Mouse (Mus musculus) heart, embryonic 14.5 days (tissue): ENCODE results near the gene Rgl1. TPM values are rescaled to one million over a fixed set of nuclear protein-coding genes. Genes with fewer than 3 reads are reported as not detected.

Experiments used
- ATAC-seq: fragments of 200-750 bp; cut with Nextera tagmentation; 2 replicates; pipeline ENCODE4 v1.8.0; 2017; ENCODE audit warnings: low read depth, moderate TSS enrichment; ENCODE audit not compliant: insufficient number of reproducible peaks, insufficient read depth, low FRiP score
- H3K27ac ChIP-seq, 2 experiments: fragments of 200-500 bp in 1 of 2; fragments of 300-500 bp in 1 of 2; sonication (generic) in 1 of 2; replicated peaks in 1 of 2; 2 replicates each; pipeline ENCODE4 v1.5.1; 2012 to 2014; ENCODE audit warnings: low read depth in 2 of 2, low read length in 2 of 2, control low read depth in 1 of 2, mild to moderate bottlenecking in 1 of 2, mixed read lengths in 1 of 2; ENCODE audit not compliant: control insufficient read depth in 1 of 2, insufficient read depth in 1 of 2
- H3K27me3 ChIP-seq: fragments of 300-500 bp; sonication (generic); 2 replicates; pipeline ENCODE4 v1.6.1; 2014; ENCODE audit warnings: mild to moderate bottlenecking, low read length, control low read depth; ENCODE audit not compliant: control insufficient read depth, insufficient read depth
- H3K36me3 ChIP-seq: fragments of 300-500 bp; sonication (generic); 2 replicates; pipeline ENCODE4 v1.6.1; 2014; ENCODE audit warnings: mild to moderate bottlenecking, control low read depth, low read length, mixed read lengths; ENCODE audit not compliant: control insufficient read depth, insufficient read depth
- H3K4me1 ChIP-seq, 2 experiments: fragments of 200-500 bp in 1 of 2; fragments of 300-500 bp in 1 of 2; sonication (generic) in 1 of 2; 2 replicates each; pipeline ENCODE4 v1.6.1; 2012 to 2014; ENCODE audit warnings: low read length in 2 of 2, control low read depth in 1 of 2, mixed read lengths in 1 of 2; ENCODE audit not compliant: control insufficient read depth in 2 of 2, insufficient read depth in 2 of 2
- H3K4me2 ChIP-seq: fragments of 300-500 bp; sonication (generic); 2 replicates; pipeline ENCODE4 v1.6.1; 2014; ENCODE audit warnings: mild to moderate bottlenecking, low read length
- H3K4me3 ChIP-seq, 2 experiments: fragments of 200-500 bp in 1 of 2; fragments of 300-500 bp in 1 of 2; sonication (generic) in 1 of 2; 2 replicates each; pipeline ENCODE4 v1.5.1; 2012 to 2014; ENCODE audit warnings: low read length in 2 of 2, mild to moderate bottlenecking in 2 of 2, control low read depth in 1 of 2, low read depth in 1 of 2, moderate library complexity in 1 of 2; ENCODE audit not compliant: control insufficient read depth in 1 of 2, insufficient read depth in 1 of 2
- H3K9ac ChIP-seq: fragments of 300-500 bp; sonication (generic); 2 replicates; pipeline ENCODE4 v1.6.1; 2014; ENCODE audit warnings: mild to moderate bottlenecking, low read length
- H3K9me3 ChIP-seq: fragments of 300-500 bp; sonication (generic); 2 replicates; pipeline ENCODE4 v1.6.1; 2016; ENCODE audit warnings: low read length, control low read depth; ENCODE audit not compliant: control insufficient read depth
- WGBS: fragments of 180-500 bp; shearing (Covaris S2); extraction: QIAGEN DNeasy Blood & Tissue Kit; methylation state at CpG from one replicate; pipeline ENCODE4 v1.1.7; 2014; 5-methylcytosine and 5-hydroxymethylcytosine counted together
- polyA plus RNA-seq: library from polyadenylated mRNA; unstranded; fragments of >200 nt; fragmentation: Nextera tagmentation; extraction: Ambion mirVana; gene quantifications from 2 replicates; pipeline ENCODE4 v1.2.1, GENCODE M21; 2014

Rgl1 gene
- polyA plus RNA-seq, 1 experiment from 2014 or later = 72.0 TPM

- Histone ChIP-seq H3K27ac (no peak overlapping the region), H3K4me2 (no peak overlapping the region), H3K9me3 (no peaks in the 10 kb centered on the region), H3K4me1 (peaks cover 22 to 48% of the 10 kb centered on the region in 2 experiments), H3K4me3 (no peak overlapping the region), H3K27me3 (no peaks in the 10 kb centered on the region), H3K36me3 (peaks cover 33% of the 10 kb centered on the region), H3K9ac (no peak overlapping the region)
- ATAC-seq = no peak
- WGBS = 78% methylated on average over 9 of the region's 9 CpGs
Measured at GRCm38 (mm10) chr1:152570681-152571080, 195.5 kb downstream of the Rgl1 start.

DNA sequence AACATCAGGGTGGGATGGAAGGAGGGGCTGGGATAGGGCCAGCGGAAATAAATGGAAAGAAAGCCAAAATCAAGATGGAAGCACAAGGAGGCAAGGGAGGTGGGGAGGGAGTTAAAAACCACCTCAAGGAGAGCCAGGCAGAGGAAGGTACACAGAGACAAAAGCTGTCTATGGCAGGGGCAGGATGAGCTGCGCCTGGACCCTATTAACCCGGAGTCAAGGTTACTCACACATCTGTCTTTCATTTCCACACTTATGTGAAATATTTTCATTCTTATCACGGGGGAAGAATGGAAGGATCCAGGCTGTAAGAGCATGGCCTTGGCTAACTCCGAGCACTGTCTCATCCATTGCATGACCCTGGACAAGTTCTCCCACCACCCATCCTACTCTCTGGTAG lies 202.9 kb downstream of the Rgl1 start:
- WGBS = 73% methylated on average over 5 of the region's 5 CpGs
- peaks cover 8 to 39% of the 10 kb centered on the region in 2 experiments for H3K4me1 ChIP-seq

GRCm38 (mm10) chr1:152562877-152563276 lies 203.3 kb downstream of the Rgl1 start:
- 84% methylated on average over 6 of the region's 6 CpGs for WGBS
- H3K9ac ChIP-seq = no peak overlapping the region
- peaks cover 10 to 41% of the 10 kb centered on the region in 2 experiments for H3K4me1 ChIP-seq
- H3K4me3 ChIP-seq = no peak overlapping the region
- no peak overlapping the region for H3K27ac ChIP-seq
- H3K27me3 ChIP-seq = no peaks in the 10 kb centered on the region
- ATAC-seq = no peak
- no peak overlapping the region for H3K4me2 ChIP-seq
- H3K36me3 ChIP-seq = peaks cover 4% of the 10 kb centered on the region; the same call in 1 of the 2 replicates
- no peaks in the 10 kb centered on the region for H3K9me3 ChIP-seq

More for the DNA sequence above, 202.9 kb downstream of the Rgl1 start:
- no peak overlapping the region for H3K9ac ChIP-seq
- peaks cover 4% of the 10 kb centered on the region; the same call in 1 of the 2 replicates for H3K36me3 ChIP-seq
- no peaks in the 10 kb centered on the region for H3K27me3 ChIP-seq
- H3K4me2 ChIP-seq = no peak overlapping the region
- H3K9me3 ChIP-seq = no peaks in the 10 kb centered on the region
- H3K27ac ChIP-seq = no peak overlapping the region
- no peak overlapping the region for H3K4me3 ChIP-seq
- no peak for ATAC-seq

DNA sequence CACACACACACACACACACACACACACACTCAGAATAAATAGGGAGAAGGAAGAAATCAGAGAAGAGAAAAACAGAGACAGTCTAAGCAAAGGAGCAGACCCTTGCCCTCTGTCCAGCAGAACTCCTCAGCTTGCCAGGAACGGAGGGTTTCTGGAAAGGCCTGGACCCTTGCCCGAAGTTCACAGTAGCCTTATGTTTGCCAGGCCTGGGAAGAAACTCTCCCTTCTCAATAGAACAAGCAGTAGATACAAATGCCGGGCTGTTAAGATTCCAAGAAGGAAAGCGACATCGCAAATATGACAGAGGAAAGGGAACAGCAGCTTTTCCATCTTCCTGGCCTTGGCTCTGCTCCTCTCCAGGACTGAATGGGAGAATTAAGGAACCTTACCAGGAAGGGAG lies 205.7 kb downstream of the Rgl1 start:
- Histone ChIP-seq H3K4me3 (no peak overlapping the region), H3K27me3 (no peaks in the 10 kb centered on the region), H3K36me3 (peaks cover 10% of the 10 kb centered on the region; the same call in 1 of the 2 replicates), H3K4me1 (peaks cover 25 to 56% of the 10 kb centered on the region in 2 experiments), H3K9me3 (no peaks in the 10 kb centered on the region), H3K27ac (peak overlapping the region; percentile 17 to 69; a peak in 2 of 4 replicates), H3K4me2 (no peak overlapping the region), H3K9ac (no peak overlapping the region)
- WGBS = 55% methylated on average over 5 of the region's 5 CpGs
- no peak for ATAC-seq

- ATAC-seq = peak; percentile 71
- Histone ChIP-seq H3K4me2 (peak overlapping the region; percentile 47), H3K9me3 (no peaks in the 10 kb centered on the region), H3K36me3 (peaks cover 42% of the 10 kb centered on the region), H3K4me1 (peaks cover 32 to 58% of the 10 kb centered on the region in 2 experiments), H3K4me3 (no peak overlapping the region), H3K27me3 (no peaks in the 10 kb centered on the region), H3K9ac (peak overlapping the region; percentile 48), H3K27ac (peak overlapping the region; percentile 93 to 98)
- 12% methylated on average over 14 of the region's 14 CpGs for WGBS
Measured at GRCm38 (mm10) chr1:152556576-152557281, 209.4 kb downstream of the Rgl1 start.

DNA sequence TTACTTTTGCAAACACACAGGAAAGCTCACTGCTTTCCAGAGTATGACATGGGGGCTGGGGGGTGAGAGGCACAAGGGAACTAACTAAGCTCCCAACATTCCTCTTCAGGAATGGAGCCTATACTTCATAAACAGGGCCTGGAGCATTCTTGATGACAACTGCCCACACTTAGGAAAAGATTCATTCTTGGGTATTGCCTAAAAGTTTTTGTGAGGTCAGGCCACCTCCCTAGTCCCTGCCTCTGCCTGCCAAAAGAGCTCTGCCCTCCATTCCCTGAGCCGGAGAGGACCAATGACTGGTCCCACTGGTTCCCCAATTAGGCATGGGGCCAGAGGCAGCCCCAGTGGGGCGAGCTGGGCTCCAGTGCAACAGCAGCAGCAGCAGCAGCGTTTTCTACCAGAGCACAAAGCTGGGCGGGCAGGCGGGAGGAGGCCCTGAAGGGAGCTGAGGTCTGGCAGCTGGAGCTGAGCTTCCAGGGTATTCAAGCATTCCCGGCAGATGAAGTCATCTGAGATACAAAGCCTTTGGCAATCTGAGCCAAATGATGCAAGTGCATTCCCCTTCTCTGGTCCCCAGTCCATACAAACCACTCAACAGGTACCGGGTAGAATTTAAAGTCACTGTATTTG lies 210.1 kb downstream of the Rgl1 start:
- peaks cover 45% of the 10 kb centered on the region for H3K36me3 ChIP-seq
- no peak overlapping the region for H3K4me3 ChIP-seq
- WGBS = 2% methylated on average over 7 of the region's 7 CpGs
- peaks cover 30 to 60% of the 10 kb centered on the region in 2 experiments for H3K4me1 ChIP-seq
- H3K27me3 ChIP-seq = no peaks in the 10 kb centered on the region
- peak overlapping the region; percentile 93 to 98 for H3K27ac ChIP-seq
- ATAC-seq = peak; percentile 90
- H3K9me3 ChIP-seq = no peaks in the 10 kb centered on the region
- peak overlapping the region; percentile 47 for H3K4me2 ChIP-seq
- H3K9ac ChIP-seq = peak overlapping the region; percentile 54

DNA sequence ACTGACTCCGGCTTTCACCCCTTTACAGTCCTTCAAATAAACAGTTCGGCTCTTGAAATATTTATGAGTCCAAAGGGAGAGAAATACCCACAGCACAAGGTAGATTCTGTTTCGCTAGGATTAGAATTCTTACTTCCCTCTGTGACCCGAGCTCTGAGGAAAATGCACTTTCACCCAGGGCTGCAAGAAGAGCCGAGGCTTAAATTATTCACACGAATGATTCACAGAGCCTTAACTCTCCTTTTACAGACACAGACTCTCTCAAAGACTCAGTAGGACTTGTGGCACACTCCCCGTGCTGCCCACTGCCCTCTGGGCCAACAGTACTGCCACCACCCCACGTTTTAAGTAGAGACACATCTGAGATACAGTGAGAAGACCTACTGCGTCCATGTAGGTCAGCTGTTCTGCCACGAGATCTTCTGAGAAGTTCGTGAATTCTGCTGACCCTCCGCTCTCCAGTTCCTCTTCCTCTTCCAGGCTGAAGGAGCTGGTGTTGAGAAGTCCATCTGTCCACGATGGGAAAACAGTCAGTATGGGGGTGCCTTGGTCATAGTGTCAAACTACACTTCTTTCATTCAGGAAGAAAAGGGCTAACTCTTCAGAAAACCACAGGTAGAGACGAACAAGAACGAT lies 212.1 kb downstream of the Rgl1 start:
- 88% methylated on average over 15 of the region's 15 CpGs for WGBS
- H3K9me3 ChIP-seq = no peaks in the 10 kb centered on the region
- no peaks in the 10 kb centered on the region for H3K27me3 ChIP-seq
- no peak overlapping the region for H3K4me3 ChIP-seq
- ATAC-seq = no peak
- peaks cover 57% of the 10 kb centered on the region for H3K36me3 ChIP-seq
- H3K4me2 ChIP-seq = no peak overlapping the region
- peaks cover 23 to 55% of the 10 kb centered on the region in 2 experiments for H3K4me1 ChIP-seq
- H3K9ac ChIP-seq = no peak overlapping the region
- H3K27ac ChIP-seq = no peak overlapping the region
